ENCODE assay signal across 1 mouse cellular context in genomic region chr5:104058021-104058420, GRCm38 (mm10).
TF ChIP-seq lines count a peak whose summit lies in the region.

No protein-coding gene starts in this region.

TF ChIP-seq in C2C12, 6 proteins besides CTCF, POLR2A, EP300 and RAD21 (continued from another document):
- TF ChIP-seq CEBPB (IDR thresholded peaks at IDR 0.05; ENCODE audit: low read depth), result no peak
TF ChIP-seq in C2C12: peak in this region for 0.
